Mouse (Mus musculus) heart, postnatal 0 days (tissue): ENCODE measurements around the gene Zranb2.

ENCODE experiments used
- CTCF ChIP-seq: IDR thresholded peaks from 2 replicates; pipeline ENCODE4 v1.5.1; 2016; ENCODE audit warnings: antibody characterized with exemption, control low read depth, low read depth
- EP300 ChIP-seq: IDR thresholded peaks from 2 replicates; pipeline ENCODE4 v1.6.1; 2016; ENCODE audit warnings: antibody characterized with exemption, low read depth

- no peak for TF ChIP-seq CTCF
- no peak for TF ChIP-seq EP300
Measured at GRCm38 (mm10) chr3:157492043-157492442, 41.9 kb upstream of the Zranb2 start.
